Mouse (Mus musculus) adrenal gland (tissue): ENCODE data around the gene Pusl1.

Experiments
- intact Hi-C: fragments of 180-260 bp; cut with DNase I; formaldehyde crosslinking; loops from one replicate; pipeline ENCODE4 v1.15.1; 2025
- long read RNA-seq, 2 experiments: library from polyadenylated mRNA; unstranded; transcript quantifications; one replicate each; pipeline ENCODE4 v2.0.0; 2020; ENCODE audit warnings: borderline replicate concordance in 1 of 2; ENCODE audit not compliant: insufficient replicate concordance in 1 of 2

Pusl1 gene
- long read RNA-seq, experiment 1, transcript Pusl1-201 (8 exons, 1,243 nt) = major isoform, 5 of 17 reads
- long read RNA-seq, experiment 1, partial matches to known transcripts = 0 of 17 reads
- long read RNA-seq, experiment 1, other reads (novel, unspliced or antisense) = 12 of 17 reads
- long read RNA-seq, experiment 2, transcript Pusl1-201 (8 exons, 1,243 nt) = major isoform, 8 of 20 reads
- long read RNA-seq, experiment 2, partial matches to known transcripts = 2 of 20 reads
- long read RNA-seq, experiment 2, other reads (novel, unspliced or antisense) = 10 of 20 reads

GRCm38 (mm10) chr4:155891551-155892001, at the start of gene Pusl1, which contains the start of gene Acap3:
Pusl1 (minus strand) TSS chr4:155891781.
Acap3 (plus strand) TSS chr4:155891822.
- intact Hi-C loops = no loop called here

GRCm38 (mm10) chr4:155932031-155932430, 40.5 kb upstream of the Pusl1 start:
- intact Hi-C loops = no loop called here

GRCm38 (mm10) chr4:155908751-155909150, 17.2 kb upstream of the Pusl1 start:
- intact Hi-C loops = no loop called here

GRCm38 (mm10) chr4:155908281-155908680, 16.7 kb upstream of the Pusl1 start:
- intact Hi-C loops = no loop called here

- intact Hi-C loops = no loop called here
Observed at GRCm38 (mm10) chr4:155907003-155907402, 15.4 kb upstream of the Pusl1 start.

GRCm38 (mm10) chr4:155906125-155906524, 14.5 kb upstream of the Pusl1 start:
- intact Hi-C loops = no loop called here

GRCm38 (mm10) chr4:155905634-155906033, 14.1 kb upstream of the Pusl1 start:
- intact Hi-C loops = no loop called here

- intact Hi-C loops = no loop called here
Observed at GRCm38 (mm10) chr4:155904318-155905102, 12.9 kb upstream of the Pusl1 start.

- intact Hi-C loops = no loop called here
Observed at GRCm38 (mm10) chr4:155903246-155903645, 11.7 kb upstream of the Pusl1 start.

GRCm38 (mm10) chr4:155901205-155901604, 9.6 kb upstream of the Pusl1 start:
- intact Hi-C loops = no loop called here

- intact Hi-C loops = no loop called here
Observed at GRCm38 (mm10) chr4:155899355-155899754, 7.8 kb upstream of the Pusl1 start.

GRCm38 (mm10) chr4:155898318-155898717, 6.7 kb upstream of the Pusl1 start:
- intact Hi-C loops = no loop called here

GRCm38 (mm10) chr4:155896461-155896860, 4.9 kb upstream of the Pusl1 start:
- intact Hi-C loops = no loop called here

- intact Hi-C loops = loop anchor here (2.0 kb wide), 1 partner anchor 47 kb away; the partner anchor contains the start of gene Ube2j2
Observed at GRCm38 (mm10) chr4:155895826-155896225, 4.2 kb upstream of the Pusl1 start.

- intact Hi-C loops = loop anchor here (2.0 kb wide), 1 partner anchor 48 kb away; the partner anchor contains the start of gene Ube2j2
Observed at GRCm38 (mm10) chr4:155895216-155895615, 3.6 kb upstream of the Pusl1 start.

- intact Hi-C loops = loop anchor here (2.0 kb wide), 1 partner anchor 48 kb away; the partner anchor contains the start of gene Ube2j2
Observed at GRCm38 (mm10) chr4:155894311-155894881, 2.8 kb upstream of the Pusl1 start.

GRCm38 (mm10) chr4:155893212-155893690, 1.7 kb upstream of the Pusl1 start:
- intact Hi-C loops = no loop called here

- intact Hi-C loops = no loop called here
Observed at GRCm38 (mm10) chr4:155892438-155893211, 1.0 kb upstream of the Pusl1 start.

- intact Hi-C loops = no loop called here
Observed at GRCm38 (mm10) chr4:155892017-155892416, 436 bp upstream of the Pusl1 start.

- intact Hi-C loops = no loop called here
Observed at GRCm38 (mm10) chr4:155891011-155891471, 540 bp downstream of the Pusl1 start.

- intact Hi-C loops = no loop called here
Observed at GRCm38 (mm10) chr4:155889316-155889715, 2.3 kb downstream of the Pusl1 start.
